Mouse (Mus musculus) heart, postnatal 14 days (tissue): ENCODE results near the gene Upk1a. TPM values are rescaled to one million over a fixed set of nuclear protein-coding genes. Genes with fewer than 3 reads are reported as not detected.

Experiments
- microRNA-seq, 2 experiments: library from miRNA; unstranded; fragments of <30 nt; microRNA quantifications; one replicate each; pipeline ENCODE4 v1.2.0; 2021 to 2022
- total RNA-seq, 2 experiments: library from RNA; stranded (reverse); gene quantifications; 2 replicates each; pipeline ENCODE4 v1.2.3; 2021

The Upk1a gene
- total RNA-seq, 2 experiments from 2014 or later = 0.34 to 0.38 TPM

Small RNAs within 50 kb of the gene (microRNA-seq; reads per million reads assigned to microRNA genes)
- gene Mir3569 = 0.27 to 0.60 reads per million in 2 experiments

Other genes starting within 250 kb of the Upk1a start
- gene Tyrobp, start 199.1 kb downstream of the Upk1a start, total RNA-seq = 10 to 100 TPM; 18.6 to 19.9 TPM
- 1 to 10 TPM; 1.2 to 1.3 TPM for gene Hcst, start 193.0 kb downstream of the Upk1a start, total RNA-seq
- under 1 TPM; 0.67 to 0.71 TPM for gene Nfkbid, start 191.1 kb downstream of the Upk1a start, total RNA-seq
- gene Aplp1, start 167.3 kb downstream of the Upk1a start, total RNA-seq = 1 to 10 TPM; 4.0 to 4.4 TPM
- not detected for gene Kirrel2, start 155.2 kb downstream of the Upk1a start, total RNA-seq
- gene Nphs1, start 154.5 kb downstream of the Upk1a start, total RNA-seq = not detected
- gene Prodh2, start 119.2 kb downstream of the Upk1a start, total RNA-seq = not detected
- gene Arhgap33, start 77.8 kb downstream of the Upk1a start, total RNA-seq = 1 to 10 TPM; 2.7 to 3.2 TPM
- 100 to 1,000 TPM; 425 to 488 TPM for gene Hspb6, start 60.7 kb downstream of the Upk1a start, total RNA-seq
- 1 to 10 TPM; 4.6 to 5.3 TPM for gene Proser3, start 60.5 kb downstream of the Upk1a start, total RNA-seq
- gene Lin37, start 53.0 kb downstream of the Upk1a start, total RNA-seq = 10 to 100 TPM; 14.4 to 16.4 TPM
- gene U2af1l4, start 49.5 kb downstream of the Upk1a start, total RNA-seq = 10 to 100 TPM; 63.8 to 65.6 TPM
- gene Gm49396, start 49.5 kb downstream of the Upk1a start, total RNA-seq = 1 to 10 TPM; 1.9 to 2.4 TPM
- gene Psenen, start 49.2 kb downstream of the Upk1a start, total RNA-seq = 10 to 100 TPM; 66.3 to 67.3 TPM
- gene Igflr1, start 47.4 kb downstream of the Upk1a start, total RNA-seq = 1 to 10 TPM; 1.9 to 2.5 TPM
- 10 to 100 TPM; 22.6 to 26.9 TPM for gene Kmt2b, start 24.1 kb downstream of the Upk1a start, total RNA-seq
- not detected for gene Zbtb32, start 13.9 kb downstream of the Upk1a start, total RNA-seq
- 1,000 to 10,000 TPM; 4,389 to 4,822 TPM for gene Cox6b1, start 13.3 kb upstream of the Upk1a start, total RNA-seq
- not detected for gene Etv2, start 23.0 kb upstream of the Upk1a start, total RNA-seq
- 10 to 100 TPM; 49.1 to 53.1 TPM for gene Rbm42, start 37.5 kb upstream of the Upk1a start, total RNA-seq
- gene Haus5, start 52.1 kb upstream of the Upk1a start, total RNA-seq = 1 to 10 TPM; 4.7 to 4.8 TPM
- gene Pmis2, start 58.8 kb upstream of the Upk1a start, total RNA-seq = under 1 TPM in 1 of 2 experiments, not detected in 1; 0.43 TPM
- gene 2200002J24Rik, start 86.1 kb upstream of the Upk1a start, total RNA-seq = not detected
- gene Atp4a, start 99.4 kb upstream of the Upk1a start, total RNA-seq = under 1 TPM in 1 of 2 experiments, not detected in 1; 0.15 TPM
- 100 to 1,000 TPM; 238 to 243 TPM for gene Tmem147, start 116.7 kb upstream of the Upk1a start, total RNA-seq
- gene Gapdhs, start 130.8 kb upstream of the Upk1a start, total RNA-seq = not detected
- gene Sbsn, start 138.6 kb upstream of the Upk1a start, total RNA-seq = 1 to 10 TPM; 4.3 to 5.5 TPM
- 1 to 10 TPM; 4.8 to 7.0 TPM for gene Dmkn, start 150.9 kb upstream of the Upk1a start, total RNA-seq
- gene Krtdap, start 175.0 kb upstream of the Upk1a start, total RNA-seq = not detected
- under 1 TPM; 0.34 to 0.74 TPM for gene Ffar2, start 210.9 kb upstream of the Upk1a start, total RNA-seq
- not detected for gene Ffar3, start 243.3 kb upstream of the Upk1a start, total RNA-seq
- gene Ffar1, start 248.7 kb upstream of the Upk1a start, total RNA-seq = not detected